Mouse (Mus musculus) testis, adult 2 months (tissue): ENCODE results near the gene Atad1. TPM values are rescaled to one million over a fixed set of nuclear protein-coding genes. Genes with fewer than 3 reads are reported as not detected.

Source experiments
- H3K27ac ChIP-seq: fragments of 200-500 bp; 2 replicates; pipeline ENCODE4 v1.5.1; 2012; ENCODE audit warnings: low read depth, low read length; ENCODE audit not compliant: control insufficient read depth, insufficient read depth
- H3K27me3 ChIP-seq: fragments of 200-500 bp; 2 replicates; pipeline ENCODE4 v1.6.1; 2012; ENCODE audit warnings: mild to moderate bottlenecking, low read length, moderate library complexity; ENCODE audit not compliant: control insufficient read depth, insufficient read depth
- H3K36me3 ChIP-seq: fragments of 200-500 bp; 2 replicates; pipeline ENCODE4 v1.6.1; 2012; ENCODE audit warnings: mild to moderate bottlenecking, low read length; ENCODE audit not compliant: control insufficient read depth, insufficient read depth
- H3K4me1 ChIP-seq: fragments of 200-500 bp; 2 replicates; pipeline ENCODE4 v1.6.1; 2012; ENCODE audit warnings: low read length; ENCODE audit not compliant: control insufficient read depth, insufficient read depth
- H3K4me3 ChIP-seq: fragments of 200-500 bp; 2 replicates; pipeline ENCODE4 v1.5.1; 2012; ENCODE audit warnings: low read depth, mild to moderate bottlenecking, low read length, moderate library complexity, mixed read lengths; ENCODE audit not compliant: control insufficient read depth
- CTCF ChIP-seq: fragments of 200-500 bp; IDR thresholded peaks from 2 replicates; pipeline ENCODE4 v1.5.1; 2012; ENCODE audit warnings: low read depth, mild to moderate bottlenecking, inconsistent platforms, low read length, moderate library complexity; ENCODE audit not compliant: control insufficient read depth, insufficient read depth, insufficient replicate concordance
- POLR2A ChIP-seq: fragments of 200-500 bp; IDR thresholded peaks from 2 replicates; pipeline ENCODE4 v1.6.1; 2012; ENCODE audit warnings: low read depth, mild to moderate bottlenecking, inconsistent platforms, low read length, moderate library complexity; ENCODE audit not compliant: control insufficient read depth
- polyA plus RNA-seq: library from polyadenylated mRNA; depleted of rRNA; stranded (reverse); fragments of >200 nt; gene quantifications from 2 replicates; pipeline ENCODE4 v1.2.3, GENCODE M21; 2012

Atad1 gene
- polyA plus RNA-seq, 1 experiment = 90.4 TPM

- Histone ChIP-seq H3K4me1 (peaks cover 6% of the 10 kb centered on the region), H3K36me3 (no peaks in the 10 kb centered on the region), H3K4me3 (peak overlapping the region; percentile 24), H3K27ac (no peak overlapping the region), H3K27me3 (no peaks in the 10 kb centered on the region)
- no peak for TF ChIP-seq CTCF
- no peak for TF ChIP-seq POLR2A
Observed at GRCm38 (mm10) chr19:32760499-32760898, 20.9 kb upstream of the Atad1 start.

- Histone ChIP-seq H3K27ac (peak overlapping the region; percentile 36; the same call in 1 of the 2 replicates), H3K36me3 (no peaks in the 10 kb centered on the region), H3K4me3 (peak overlapping the region; percentile 57; the same call in 1 of the 2 replicates), H3K4me1 (peaks cover 7% of the 10 kb centered on the region), H3K27me3 (no peaks in the 10 kb centered on the region)
- TF ChIP-seq CTCF (no peak), POLR2A (no peak)
Observed at GRCm38 (mm10) chr19:32759357-32760024, 19.9 kb upstream of the Atad1 start.

DNA sequence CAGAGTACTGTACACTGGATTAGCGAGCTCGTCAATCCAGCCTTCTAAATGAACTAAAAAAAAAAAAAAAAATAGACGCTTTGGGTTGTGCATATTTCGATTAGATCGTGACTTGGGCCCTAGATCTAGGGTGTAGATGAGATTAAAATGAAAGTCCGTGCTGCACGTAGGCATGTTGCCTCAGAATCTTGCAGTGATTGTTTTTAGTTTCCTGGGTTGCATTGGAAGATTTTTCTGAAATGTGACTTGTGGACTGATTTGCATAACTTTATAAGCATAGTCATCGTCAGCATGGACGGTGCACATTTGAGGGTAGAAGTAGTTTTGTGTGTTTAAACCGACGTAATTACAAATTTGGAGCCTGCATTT is 19.2 kb upstream of the Atad1 start:
- Histone ChIP-seq H3K4me1 (peaks cover 9% of the 10 kb centered on the region), H3K4me3 (peak overlapping the region; percentile 94), H3K36me3 (no peaks in the 10 kb centered on the region), H3K27me3 (no peaks in the 10 kb centered on the region), H3K27ac (no peak overlapping the region)
- TF ChIP-seq POLR2A = no peak
- no peak for TF ChIP-seq CTCF

DNA sequence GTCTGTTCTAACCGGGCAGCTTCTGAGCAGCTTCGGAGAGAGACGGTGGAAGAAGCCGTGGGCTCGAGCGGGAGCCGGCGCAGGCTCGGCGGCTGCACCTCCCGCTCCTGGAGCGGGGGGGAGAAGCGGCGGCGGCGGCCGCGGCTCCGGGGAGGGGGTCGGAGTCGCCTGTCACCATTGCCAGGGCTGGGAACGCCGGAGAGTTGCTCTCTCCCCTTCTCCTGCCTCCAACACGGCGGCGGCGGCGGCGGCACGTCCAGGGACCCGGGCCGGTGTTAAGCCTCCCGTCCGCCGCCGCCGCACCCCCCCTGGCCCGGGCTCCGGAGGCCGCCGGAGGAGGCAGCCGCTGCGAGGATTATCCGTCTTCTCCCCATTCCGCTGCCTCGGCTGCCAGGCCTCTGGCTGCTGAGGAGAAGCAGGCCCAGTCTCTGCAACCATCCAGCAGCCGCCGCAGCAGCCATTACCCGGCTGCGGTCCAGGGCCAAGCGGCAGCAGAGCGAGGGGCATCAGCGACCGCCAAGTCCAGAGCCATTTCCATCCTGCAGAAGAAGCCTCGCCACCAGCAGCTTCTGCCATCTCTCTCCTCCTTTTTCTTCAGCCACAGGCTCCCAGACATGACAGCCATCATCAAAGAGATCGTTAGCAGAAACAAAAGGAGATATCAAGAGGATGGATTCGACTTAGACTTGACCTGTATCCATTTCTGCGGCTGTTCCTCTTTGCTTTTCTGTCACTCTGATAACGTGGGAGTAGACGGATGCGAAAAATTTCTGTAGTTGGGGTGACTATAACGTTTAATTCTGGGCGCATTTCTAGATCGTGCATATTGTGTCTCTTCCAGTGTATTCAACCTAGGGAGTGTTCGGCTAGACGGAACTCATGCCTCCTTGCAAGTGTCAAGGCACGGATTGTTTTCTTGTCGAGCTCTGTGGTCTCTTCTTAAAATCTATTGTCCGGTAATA is 18.5 kb upstream of the Atad1 start:
- peaks cover 9% of the 10 kb centered on the region for H3K4me1 ChIP-seq
- H3K27me3 ChIP-seq = no peaks in the 10 kb centered on the region
- peak overlapping the region; percentile 94 for H3K27ac ChIP-seq
- 0 out of 2 replicates have a peak, but pooled peaks have one; percentile 8 for TF ChIP-seq POLR2A
- no peak for TF ChIP-seq CTCF
- peak overlapping the region; percentile 94 for H3K4me3 ChIP-seq
- H3K36me3 ChIP-seq = no peaks in the 10 kb centered on the region

GRCm38 (mm10) chr19:32756900-32757725 is 17.5 kb upstream of the Atad1 start, which contains the start of gene Pten:
TSS of gene Pten (plus strand) at chr19:32757497.
- H3K27ac ChIP-seq = peak within 1 kb of the TSS; percentile 94
- H3K27me3 ChIP-seq = no peaks in the 10 kb centered on the region
- H3K4me1 ChIP-seq = peaks cover 9% of the 10 kb centered on the region
- peak within 1 kb of the TSS; percentile 94 for H3K4me3 ChIP-seq
- no peak for TF ChIP-seq CTCF
- peak; percentile 93 for TF ChIP-seq POLR2A
- no peaks in the 10 kb centered on the region for H3K36me3 ChIP-seq

GRCm38 (mm10) chr19:32756636-32756899 is 17.0 kb upstream of the Atad1 start:
- Histone ChIP-seq H3K27ac (peak overlapping the region; percentile 78), H3K4me1 (peaks cover 9% of the 10 kb centered on the region)

DNA sequence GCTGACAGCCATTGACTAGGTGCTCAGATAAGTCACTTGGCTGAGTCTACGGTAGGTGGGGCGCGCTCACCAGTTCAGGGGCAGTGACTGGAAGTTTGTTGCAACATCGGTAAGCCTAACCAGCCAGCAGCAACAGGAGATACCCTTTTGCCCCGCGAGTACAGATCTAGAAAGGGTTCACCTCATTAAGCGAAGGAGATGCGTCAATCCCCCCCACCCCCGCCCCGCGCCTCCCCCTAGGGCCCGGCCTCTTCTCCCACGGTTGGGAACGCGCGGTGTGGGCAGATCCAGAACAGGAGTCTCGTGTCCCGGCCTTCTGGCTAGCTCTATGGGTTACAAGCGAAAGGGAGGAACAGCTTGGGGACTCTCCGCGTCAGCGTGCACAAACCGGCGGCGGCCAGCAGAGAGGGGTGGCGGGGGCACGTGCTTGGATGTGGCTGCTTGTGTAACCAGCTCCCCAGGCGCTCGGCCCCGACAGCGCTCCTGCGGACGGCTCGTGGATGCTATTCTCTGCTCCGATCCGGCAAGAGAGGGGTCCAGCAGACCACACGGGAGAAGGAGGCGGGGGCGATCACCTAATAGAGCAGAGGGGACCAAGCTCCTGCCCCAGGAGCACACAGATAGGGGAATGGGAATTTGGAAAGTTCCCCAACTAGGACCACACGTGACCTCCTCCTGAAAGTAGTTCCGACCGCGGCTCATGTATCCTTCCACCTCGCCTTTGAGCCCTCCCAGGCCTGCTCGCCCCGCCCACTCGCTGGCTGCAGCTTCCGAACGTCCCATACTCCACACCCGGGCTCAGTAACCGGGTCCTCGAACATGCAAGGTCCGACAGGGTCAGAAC is 16.4 kb upstream of the Atad1 start:
- no peaks in the 10 kb centered on the region for H3K36me3 ChIP-seq
- peak; percentile 48; the same call in 1 of the 2 replicates for TF ChIP-seq POLR2A
- TF ChIP-seq CTCF = no peak; the same call in 1 of the 2 replicates

More at GRCm38 (mm10) chr19:32756636-32756899, 17.0 kb upstream of the Atad1 start:
- Histone ChIP-seq H3K27me3 (no peaks in the 10 kb centered on the region), H3K36me3 (no peaks in the 10 kb centered on the region), H3K4me3 (peak overlapping the region; percentile 85)
- TF ChIP-seq POLR2A = no peak

More for the DNA sequence above, 16.4 kb upstream of the Atad1 start:
- peak overlapping the region; percentile 99 for H3K27ac ChIP-seq
- no peaks in the 10 kb centered on the region for H3K27me3 ChIP-seq
- H3K4me1 ChIP-seq = peaks cover 9% of the 10 kb centered on the region
- peak overlapping the region; percentile 85 for H3K4me3 ChIP-seq
